Mouse (Mus musculus) heart, postnatal 0 days (tissue): ENCODE measurements at regions not wholly inside any gene's neighbourhood (a gene's known extent, or its start where the extent isn't known, plus 50 kb on each side); places are given as distances from the start of the nearest gene placed in this dataset.

Experiments used
- CTCF ChIP-seq: IDR thresholded peaks from 2 replicates; pipeline ENCODE4 v1.5.1; 2016; ENCODE audit warnings: antibody characterized with exemption, control low read depth, low read depth
- EP300 ChIP-seq: IDR thresholded peaks from 2 replicates; pipeline ENCODE4 v1.6.1; 2016; ENCODE audit warnings: antibody characterized with exemption, low read depth

- TF ChIP-seq EP300 (no peak), CTCF (no peak)
Observed at GRCm38 (mm10) chr16:95802207-95802606, 100.3 kb downstream of the Ets2 start.
